Mouse (Mus musculus): ENCODE results near the gene Abi3.
"Not testable (repeated sequence)": the region's sequence is repeated elsewhere in the genome, so short reads cannot be mapped to it uniquely, and the experiment has no call there.

The Abi3 gene

GRCm38 (mm10) chr11:95842074-95842681 lies at the start of gene Abi3:
TSS of gene Abi3 (minus strand) at chr11:95842476.
- peak; percentile 88 to 89 for DNase-seq (ENCODE audit: low spot score in 2 of 2)

GRCm38 (mm10) chr11:95890462-95891051 lies 48.3 kb upstream of the Abi3 start:
- no peak for DNase-seq (ENCODE audit: low spot score in 2 of 2)

- DNase-seq (ENCODE audit: low spot score in 2 of 2): not testable (repeated sequence)
Observed at GRCm38 (mm10) chr11:95879861-95880260, 37.6 kb upstream of the Abi3 start.

- DNase-seq (ENCODE audit: low spot score in 2 of 2): peak in 1 of 2 experiments; percentile 65
Observed at GRCm38 (mm10) chr11:95876296-95876695, 34.0 kb upstream of the Abi3 start.

GRCm38 (mm10) chr11:95875804-95876203 lies 33.5 kb upstream of the Abi3 start:
- DNase-seq (ENCODE audit: low spot score in 2 of 2): peak in 1 of 2 experiments; percentile 32

GRCm38 (mm10) chr11:95869918-95870470 lies 27.7 kb upstream of the Abi3 start:
- no peak for DNase-seq (ENCODE audit: low spot score in 2 of 2)

- DNase-seq (ENCODE audit: low spot score in 2 of 2): no peak
Observed at GRCm38 (mm10) chr11:95869442-95869841, 27.2 kb upstream of the Abi3 start.

GRCm38 (mm10) chr11:95861397-95861796 lies 19.1 kb upstream of the Abi3 start:
- no peak for DNase-seq (ENCODE audit: low spot score in 2 of 2)

GRCm38 (mm10) chr11:95860071-95860490 lies 17.8 kb upstream of the Abi3 start:
- no peak for DNase-seq (ENCODE audit: low spot score in 2 of 2)

- peak; percentile 66 to 67 for DNase-seq (ENCODE audit: low spot score in 2 of 2)
Observed at GRCm38 (mm10) chr11:95859468-95859855, 17.2 kb upstream of the Abi3 start.

- DNase-seq (ENCODE audit: low spot score in 2 of 2): peak; percentile 97 to 98
Observed at GRCm38 (mm10) chr11:95858528-95859467, 16.5 kb upstream of the Abi3 start.

GRCm38 (mm10) chr11:95857716-95858527 lies 15.6 kb upstream of the Abi3 start:
- DNase-seq (ENCODE audit: low spot score in 2 of 2): no peak

- no peak for DNase-seq (ENCODE audit: low spot score in 2 of 2)
Observed at GRCm38 (mm10) chr11:95857306-95857705, 15.0 kb upstream of the Abi3 start.

GRCm38 (mm10) chr11:95853684-95854083 lies 11.4 kb upstream of the Abi3 start:
- peak in 1 of 2 experiments; percentile 76 for DNase-seq (ENCODE audit: low spot score in 2 of 2)

GRCm38 (mm10) chr11:95850898-95851297 lies 8.6 kb upstream of the Abi3 start:
- no peak for DNase-seq (ENCODE audit: low spot score in 2 of 2)

- no peak for DNase-seq (ENCODE audit: low spot score in 2 of 2)
Observed at GRCm38 (mm10) chr11:95844935-95845334, 2.7 kb upstream of the Abi3 start.

- DNase-seq (ENCODE audit: low spot score in 2 of 2): no peak
Observed at GRCm38 (mm10) chr11:95843421-95843950, 1.2 kb upstream of the Abi3 start.

GRCm38 (mm10) chr11:95842953-95843352 lies 677 bp upstream of the Abi3 start:
- DNase-seq (ENCODE audit: low spot score in 2 of 2): no peak

GRCm38 (mm10) chr11:95841498-95841830 lies 812 bp downstream of the Abi3 start:
- no peak for DNase-seq (ENCODE audit: low spot score in 2 of 2)

- DNase-seq (ENCODE audit: low spot score in 2 of 2): no peak
Observed at GRCm38 (mm10) chr11:95840694-95841497, 1.4 kb downstream of the Abi3 start.

Measured in thymus, postnatal 10 days (tissue).